Mouse (Mus musculus) thymus, postnatal 25 days (tissue): Measurements from ENCODE around the gene Chaf1a.

Source experiments
- DNase-seq: peaks from one replicate; pipeline ENCODE4 v3.0.0; 2022

Chaf1a gene

GRCm38 (mm10) chr17:56119981-56120880 lies 80.0 kb downstream of the Chaf1a start:
- DNase-seq, result no peak

DNA sequence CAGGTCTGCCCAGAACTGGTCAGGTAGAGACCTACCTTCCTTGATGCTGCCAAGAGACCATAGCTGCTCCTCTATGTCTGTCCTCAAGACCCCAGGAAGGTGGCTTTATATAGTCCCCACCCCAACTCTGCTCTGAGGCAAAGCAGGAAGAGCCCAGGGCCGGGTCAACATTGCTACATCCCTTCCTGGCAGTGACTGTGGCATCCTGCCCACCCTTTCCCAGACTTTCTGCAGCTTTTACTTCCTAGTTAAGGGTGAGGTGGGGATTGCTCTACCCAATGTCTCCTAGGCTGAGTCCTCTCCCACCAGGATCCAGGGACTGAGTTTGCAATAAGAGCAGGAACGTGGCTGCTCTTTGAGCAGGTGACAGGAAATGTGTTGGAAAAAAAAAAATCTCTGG lies 81.6 kb downstream of the Chaf1a start, which contains the start of gene Lrg1:
Lrg1 (minus strand) TSS at position 176 of the 400 bp plus-strand sequence.
- DNase-seq, result no peak
